Mouse (Mus musculus) kidney, adult 9 months (tissue): ENCODE results near the gene Wdr48.

Experiments
- DNase-seq: peaks from one replicate; pipeline ENCODE4 v3.0.0; 2022

Wdr48 gene

GRCm38 (mm10) chr9:119925729-119926128 is 31.1 kb downstream of the Wdr48 start:
- peak; percentile 74 for DNase-seq

- no peak for DNase-seq
These were observed 31.8 kb downstream of the Wdr48 start for GRCm38 (mm10) chr9:119926497-119926896.

DNA sequence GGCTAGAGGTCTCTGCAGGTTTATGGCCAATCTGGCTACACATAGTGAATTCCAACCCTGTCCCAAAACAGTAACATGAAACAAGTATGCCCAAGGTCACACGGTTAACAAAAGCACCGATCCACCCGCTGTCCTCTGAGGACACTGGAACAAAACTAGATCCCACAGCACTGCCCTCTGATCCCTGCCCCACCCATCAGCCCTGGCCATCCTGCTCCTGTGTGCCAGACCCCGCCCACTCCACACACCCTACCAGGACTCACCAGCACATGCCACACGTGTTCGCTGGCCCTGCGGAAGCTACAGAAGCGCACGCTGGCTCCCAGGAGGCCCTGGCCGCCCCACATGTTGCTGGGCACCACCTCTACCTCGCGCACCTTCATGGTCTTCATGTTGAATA is 37.7 kb downstream of the Wdr48 start:
- DNase-seq: peak; percentile 87

- DNase-seq: peak; percentile 69
These were observed 39.0 kb downstream of the Wdr48 start for GRCm38 (mm10) chr9:119933675-119934074.

DNA sequence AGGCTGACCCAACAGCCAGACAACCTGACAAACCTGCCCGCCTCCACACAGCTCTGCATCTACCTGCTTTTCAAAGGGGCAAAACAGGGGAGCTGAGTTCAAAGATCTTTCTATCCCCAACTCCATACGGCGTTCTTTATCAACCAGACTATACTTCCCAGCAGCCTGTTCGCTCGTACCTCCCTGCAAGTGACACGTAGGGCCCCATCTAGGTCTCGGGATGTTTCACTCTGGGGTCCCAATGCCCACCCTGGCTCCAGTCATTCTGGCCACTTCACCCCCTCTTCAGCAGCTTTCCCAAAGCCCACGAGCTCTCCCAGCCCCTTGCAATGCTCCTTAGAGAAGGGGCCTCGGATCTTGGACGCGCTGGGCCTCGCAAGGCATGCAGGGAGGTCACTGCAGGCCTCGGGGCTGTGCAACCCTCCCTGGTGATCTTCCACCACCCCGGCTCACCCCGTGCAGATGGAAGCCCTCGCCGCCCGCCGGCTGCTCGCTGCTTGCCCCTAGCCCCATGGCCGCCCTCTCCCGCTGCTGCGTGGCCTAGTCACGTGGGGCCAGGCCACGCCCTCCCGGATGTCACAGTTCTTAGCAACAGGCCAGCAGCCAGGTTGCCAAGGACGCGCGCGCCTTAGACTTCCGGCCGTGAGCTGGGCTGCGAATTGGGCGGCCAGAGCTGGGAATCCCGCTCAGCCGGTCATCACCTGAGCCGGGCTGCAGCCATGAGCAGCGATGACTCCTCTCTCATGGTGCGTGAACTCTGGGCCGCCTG is 42.5 kb downstream of the Wdr48 start, which contains the start of the genes Gorasp1 and Ttc21a:
Gorasp1 (minus strand) TSS at position 561 of the 769 bp plus-strand sequence.
Ttc21a (plus strand) TSS at position 602 of the 769 bp plus-strand sequence.
- DNase-seq: peak; percentile 97

GRCm38 (mm10) chr9:119938496-119938895 is 43.8 kb downstream of the Wdr48 start:
- DNase-seq: no peak

GRCm38 (mm10) chr9:119939646-119940045 is 45.0 kb downstream of the Wdr48 start:
- no peak for DNase-seq

DNA sequence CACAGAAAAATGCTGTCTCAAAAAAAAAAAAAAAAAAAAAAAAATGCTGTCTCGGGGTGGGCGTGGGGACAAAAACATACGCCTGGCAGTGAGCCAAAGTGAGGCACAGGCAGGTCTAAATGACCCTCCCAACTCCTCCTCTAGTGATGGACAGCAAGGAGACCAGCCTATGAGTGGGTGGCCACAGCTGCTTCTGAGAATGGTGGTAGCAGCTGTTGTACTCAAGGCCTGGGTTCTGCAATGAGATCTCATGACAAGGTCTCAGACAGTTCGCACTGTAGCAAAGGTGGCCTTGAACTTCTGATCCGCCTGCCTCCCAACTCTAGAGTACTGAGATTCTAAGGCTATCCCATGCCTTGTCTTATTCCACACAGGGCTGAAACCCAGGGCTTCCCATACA is 46.7 kb downstream of the Wdr48 start:
- DNase-seq: no peak

DNA sequence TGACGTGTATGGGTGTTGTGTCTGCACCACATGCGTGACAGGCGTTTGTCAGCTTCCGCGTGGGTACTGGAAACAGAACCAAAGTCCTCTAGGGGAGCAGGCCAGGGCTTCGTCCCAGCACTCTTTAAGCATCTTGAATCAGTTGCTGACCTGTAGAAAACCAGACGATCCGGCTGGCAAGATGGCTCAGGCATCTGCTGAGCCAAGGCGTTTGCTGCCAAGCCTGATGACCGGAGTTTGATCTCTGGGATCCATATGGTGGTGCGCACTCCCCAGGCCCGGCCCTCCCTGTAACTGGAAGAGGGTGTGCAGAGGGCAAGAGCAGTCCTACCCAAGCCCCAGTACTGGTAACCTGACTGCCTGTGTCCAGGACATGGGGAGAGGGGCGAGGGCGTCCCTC is 47.2 kb downstream of the Wdr48 start:
- DNase-seq: no peak

- DNase-seq: no peak
These were observed 48.6 kb downstream of the Wdr48 start for GRCm38 (mm10) chr9:119943326-119943725.

GRCm38 (mm10) chr9:119945173-119945900 is 50.7 kb downstream of the Wdr48 start:
- DNase-seq: no peak

DNA sequence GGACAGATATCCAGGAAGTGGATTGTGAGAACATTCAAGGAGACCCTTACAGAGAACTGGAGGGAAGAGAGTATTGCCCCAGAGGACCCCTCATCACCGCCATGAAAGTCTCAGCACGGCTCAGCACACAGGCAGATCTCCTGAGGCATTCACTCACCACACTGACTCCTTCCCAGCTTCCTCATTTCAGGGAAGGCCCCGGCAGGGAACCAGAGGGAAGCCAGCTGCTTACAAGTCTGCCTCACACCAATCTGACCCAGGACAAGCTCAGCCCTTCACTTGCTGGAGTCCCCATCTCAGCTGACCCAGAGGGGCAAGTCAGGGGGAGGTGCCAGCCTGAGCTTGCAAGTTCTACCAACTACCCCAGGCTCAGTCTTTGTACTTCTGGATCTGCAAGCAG is 54.1 kb downstream of the Wdr48 start:
- DNase-seq: no peak

- no peak for DNase-seq
These were observed 55.8 kb downstream of the Wdr48 start for GRCm38 (mm10) chr9:119950434-119950833.

DNA sequence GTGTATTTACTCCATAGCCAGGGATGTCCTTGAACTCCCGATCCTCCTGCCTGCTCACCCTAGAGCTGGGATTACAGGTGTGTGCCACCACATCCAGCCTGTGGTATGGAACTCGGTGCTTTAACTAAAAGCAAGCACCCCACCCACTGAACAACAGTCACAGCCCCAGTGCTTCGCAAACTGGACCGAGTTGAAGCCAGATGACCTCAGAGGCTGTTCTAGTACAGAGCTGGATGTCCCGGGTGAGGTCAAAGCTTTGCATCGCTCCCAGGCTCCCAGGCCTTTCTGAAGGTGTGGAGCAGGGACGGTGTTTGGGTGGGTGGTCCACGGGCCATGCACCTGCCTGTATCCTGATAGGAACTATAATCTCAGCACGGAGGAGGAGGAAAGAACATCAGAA is 56.7 kb downstream of the Wdr48 start:
- DNase-seq: no peak

DNA sequence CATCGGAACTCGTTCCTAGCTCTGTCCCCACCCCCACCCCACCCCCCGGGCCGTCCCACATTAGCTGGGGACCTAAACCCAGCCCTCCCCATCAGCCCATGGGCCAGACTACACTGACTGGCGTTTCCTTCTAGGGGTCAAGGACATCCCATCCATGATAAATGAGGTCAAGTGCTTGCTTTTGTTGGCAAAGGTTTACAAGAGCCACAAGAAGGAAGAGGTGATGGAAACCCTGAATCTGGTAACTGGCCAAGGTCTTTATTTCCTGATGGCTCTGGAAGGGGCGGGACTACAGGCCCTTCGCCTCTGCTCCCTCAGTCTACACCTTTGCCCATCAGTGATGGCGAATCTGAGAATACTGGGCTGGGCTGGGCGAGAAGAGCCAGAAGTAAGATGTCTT is 64.2 kb downstream of the Wdr48 start:
- DNase-seq: no peak

- no peak for DNase-seq
These were observed 67.5 kb downstream of the Wdr48 start for GRCm38 (mm10) chr9:119962216-119962615.

DNA sequence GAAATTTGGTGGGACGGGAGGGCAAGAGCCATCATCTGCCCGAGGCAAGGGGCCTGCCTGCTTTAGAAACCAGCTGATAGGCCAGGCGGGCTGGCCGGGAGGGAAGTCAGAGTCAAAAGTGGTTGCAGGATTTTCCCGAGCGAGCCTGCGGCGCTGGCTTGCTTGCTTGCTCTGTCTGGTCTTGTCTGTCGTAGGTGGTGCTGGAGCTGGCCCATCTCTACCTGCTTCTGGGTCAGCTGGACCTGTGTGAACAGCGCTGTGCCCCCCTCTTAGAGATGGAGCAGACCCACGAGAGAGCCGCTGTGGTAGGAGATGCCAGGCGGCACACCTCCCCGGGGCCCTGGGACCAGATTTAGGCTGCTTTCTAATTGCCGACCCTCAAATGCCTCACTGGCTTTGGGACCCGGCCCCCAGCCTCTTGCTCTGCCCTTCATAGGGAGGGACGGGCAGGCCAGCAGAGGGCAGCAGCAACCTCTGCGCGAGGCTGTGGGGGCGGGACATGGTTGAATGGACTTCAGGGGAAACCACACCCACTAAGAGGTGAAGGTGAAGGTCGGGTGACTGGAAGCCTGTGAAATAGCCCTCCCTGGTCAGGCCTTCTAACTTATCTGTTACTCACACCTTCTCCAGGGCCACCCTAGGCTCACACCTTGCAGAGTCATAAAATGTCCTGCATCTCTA is 68.4 kb downstream of the Wdr48 start:
- peak; percentile 81 for DNase-seq

DNA sequence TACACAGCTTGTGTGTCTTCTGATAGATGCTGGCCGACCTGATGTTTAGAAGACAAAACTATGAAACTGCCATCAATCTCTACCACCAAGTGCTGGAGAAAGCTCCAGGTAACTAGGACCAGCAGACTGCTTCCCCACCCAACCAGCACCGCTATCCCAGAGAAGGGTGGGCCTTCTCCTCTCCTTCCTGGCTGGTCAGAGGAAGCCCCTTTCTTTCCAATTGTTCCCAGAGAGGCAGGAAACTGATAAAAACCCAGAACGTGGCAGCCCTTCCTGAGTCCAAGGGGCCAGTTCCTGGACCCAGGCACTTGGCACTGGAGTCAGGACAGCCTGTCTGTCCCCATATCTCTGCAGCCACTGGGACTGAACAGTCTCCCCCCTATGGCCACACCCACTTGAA is 69.5 kb downstream of the Wdr48 start:
- peak; percentile 55 for DNase-seq

DNA sequence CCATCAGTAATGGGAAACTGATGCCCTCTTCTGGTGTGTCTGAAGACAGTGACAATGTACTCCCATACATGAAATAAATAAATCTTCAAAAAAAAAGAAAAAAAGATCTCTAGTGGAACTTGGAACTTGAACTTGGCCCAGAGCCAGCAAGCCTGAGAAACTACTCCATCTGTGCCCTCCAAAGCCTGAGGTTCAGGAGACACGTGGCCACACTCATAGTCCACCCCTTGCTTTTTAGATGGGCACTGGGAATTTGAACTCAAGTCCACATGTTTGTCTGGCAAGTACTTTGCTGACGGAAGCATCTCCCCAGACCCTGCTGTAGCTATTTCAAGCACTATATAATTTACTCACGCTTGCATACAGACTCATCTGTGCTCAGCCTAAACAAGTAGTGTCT is 70.5 kb downstream of the Wdr48 start:
- peak; percentile 69 for DNase-seq

DNA sequence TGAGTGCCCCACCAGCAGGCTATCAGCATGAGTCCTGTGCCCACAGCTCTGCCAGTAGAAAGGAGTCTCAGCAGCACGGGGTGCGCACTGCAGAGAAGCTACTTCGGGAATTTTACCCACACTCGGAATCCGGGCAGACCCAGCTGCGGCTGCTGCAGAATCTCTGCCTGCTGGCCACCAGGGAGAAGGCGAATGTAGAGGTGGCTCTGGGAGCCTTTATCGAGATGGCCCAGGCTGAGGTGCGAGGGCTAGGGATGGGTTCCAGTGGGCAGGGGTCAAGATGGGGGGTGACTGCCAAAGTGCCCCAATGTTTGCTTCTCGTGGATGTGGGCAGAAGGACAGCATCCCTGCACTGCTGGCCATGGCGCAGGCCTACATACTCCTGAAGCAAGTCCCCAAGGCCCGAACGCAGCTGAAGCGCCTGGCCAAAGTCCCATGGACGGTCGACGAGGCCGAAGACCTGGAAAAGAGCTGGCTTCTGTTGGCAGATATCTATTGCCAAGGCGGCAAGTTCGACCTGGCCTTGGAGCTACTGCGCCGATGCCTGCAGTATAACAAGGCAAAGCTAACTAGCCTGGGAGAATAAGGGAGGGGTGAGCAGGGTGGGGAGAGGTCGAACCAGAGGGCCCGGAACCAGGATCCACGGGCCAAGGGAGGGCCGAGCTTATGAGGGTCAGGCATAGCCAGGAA is 71.7 kb downstream of the Wdr48 start:
- DNase-seq: no peak

- DNase-seq: no peak
These were observed 75.1 kb downstream of the Wdr48 start for GRCm38 (mm10) chr9:119969811-119970210.

DNA sequence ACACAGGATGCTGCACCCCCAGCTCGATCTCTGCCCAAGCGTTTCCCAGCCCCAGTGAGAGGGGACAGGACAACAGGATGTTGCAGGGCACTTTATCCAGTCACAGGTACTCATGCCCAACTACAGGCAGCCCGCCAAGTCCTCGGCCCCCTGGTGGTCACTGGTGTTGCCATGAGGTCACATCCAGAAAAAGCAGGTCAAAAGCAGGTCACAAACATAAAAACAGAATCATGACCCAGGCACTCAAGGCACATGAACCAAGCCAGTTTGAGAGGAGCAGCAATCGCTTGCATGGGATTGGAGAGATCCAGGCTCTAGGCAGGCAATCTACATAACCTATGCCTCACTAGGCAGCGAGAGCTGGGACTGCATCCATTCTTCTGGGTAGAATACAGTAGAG is 75.5 kb downstream of the Wdr48 start:
- DNase-seq: peak; percentile 82
